Mouse (Mus musculus): Measurements from ENCODE around the gene Fam184b. TPM values are rescaled to one million over a fixed set of nuclear protein-coding genes. Genes with fewer than 3 reads are reported as not detected.

Fam184b gene
- total RNA-seq (2023) = not detected

GRCm38 (mm10) chr5:45638806-45639714, at the start of gene Fam184b:
TSS of gene Fam184b (minus strand) at chr5:45639614.

GRCm38 (mm10) chr5:45669598-45670279, 30.3 kb upstream of the Fam184b start, which contains the start of gene Ncapg:
TSS of gene Ncapg (plus strand) at chr5:45669919.

GRCm38 (mm10) chr5:45519960-45520808, 119.2 kb downstream of the Fam184b start, which contains the start of gene Med28:
TSS of gene Med28 (plus strand) at chr5:45520229.

GRCm38 (mm10) chr5:45493191-45494092, 146.0 kb downstream of the Fam184b start, which contains the start of gene Lap3:
TSS of gene Lap3 (plus strand) at chr5:45493374.

Other genes with a start within 250 kb of the Fam184b start
- gene Qdpr, start 189.4 kb downstream of the Fam184b start, total RNA-seq (2023) = 37.5 TPM
- not detected for gene Clrn2, start 185.9 kb downstream of the Fam184b start, total RNA-seq (2023)
- 16.8 TPM for gene Lap3, start 146.2 kb downstream of the Fam184b start, total RNA-seq (2023)
- gene Med28, start 119.4 kb downstream of the Fam184b start, total RNA-seq (2023) = 76.8 TPM
- 0.79 TPM for gene Ncapg, start 30.3 kb upstream of the Fam184b start, total RNA-seq (2023)
- 27.8 TPM for gene Lcorl, start 218.0 kb upstream of the Fam184b start, total RNA-seq (2023)

All from CD4-positive naive resting alpha-beta T cell, adult 76 days (primary cell).